Mouse (Mus musculus): ENCODE results near the gene Radil.

GRCm38 (mm10) chr5:142461942-142462640 is 88.8 kb downstream of the Radil start:
- TF ChIP-seq CTCF (IDR thresholded peaks at IDR 0.05), result no peak
- TF ChIP-seq EP300 (IDR thresholded peaks at IDR 0.05; ENCODE audit: insufficient read depth, low read depth, low read length), result no peak
- TF ChIP-seq POLR2A (IDR thresholded peaks at IDR 0.05; ENCODE audit: insufficient read depth, low read depth, low read length), result no peak
